19 mouse cellular contexts compared by ENCODE assay signal in the genomic region with DNA sequence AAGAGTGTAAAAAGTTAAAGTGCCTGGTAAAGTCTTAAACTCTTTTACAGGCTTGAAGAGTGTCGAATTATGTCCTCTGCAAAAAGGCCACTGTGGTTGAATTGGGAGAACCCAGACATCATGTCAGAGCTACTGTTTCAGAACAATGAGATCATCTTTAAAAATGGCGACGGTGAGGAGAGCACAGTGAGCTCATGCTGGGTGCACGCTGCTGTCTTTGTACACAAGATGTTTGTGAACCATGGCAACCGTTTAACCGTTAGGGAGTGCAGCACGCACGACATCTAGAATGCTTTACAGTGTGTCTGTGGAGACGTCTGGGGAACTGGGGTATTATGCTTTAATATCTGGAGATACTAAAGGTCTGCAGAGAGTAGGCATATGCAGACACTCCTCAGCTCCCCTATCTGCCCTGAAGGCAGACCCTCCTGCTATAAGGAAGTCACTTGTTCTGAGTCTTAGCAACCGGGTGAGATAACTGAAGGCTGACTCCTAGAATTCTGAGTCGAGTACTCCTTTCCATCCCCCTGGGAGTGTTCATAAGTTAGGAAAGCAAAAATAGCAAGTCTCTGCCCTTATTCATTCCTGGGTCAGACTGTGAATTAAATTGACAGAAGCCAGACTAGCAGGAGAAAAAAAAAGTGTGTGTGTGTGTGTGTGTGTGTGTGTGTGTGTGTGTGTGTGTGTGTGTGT. TPM values are rescaled to one million over a fixed set of nuclear protein-coding genes. Genes with fewer than 3 reads are reported as not detected.
DNase-seq lines count a peak whose midpoint lies in the region; ATAC-seq lines count a peak whose summit lies in the region.
"Had no signal": no experiment of that assay in that cellular context is flagged by ENCODE, and none has a peak within 500 bp of the region (broad histone marks: within the 10 kb centered on the region; RNA-seq: fewer than 3 reads in every experiment).

No protein-coding gene starts in this region.

- 76% methylated on average over 11 of the region's 11 CpGs for WGBS in embryonic facial prominence, embryonic 14.5 days
- WGBS in embryonic facial prominence, embryonic 10.5 days = 82% methylated on average over 11 of the region's 11 CpGs
- 75% methylated on average over 11 of the region's 11 CpGs for WGBS in midbrain, embryonic 13.5 days
- WGBS in midbrain, embryonic 15.5 days = 70% methylated on average over 11 of the region's 11 CpGs

- H3K36me3 ChIP-seq in embryonic facial prominence, embryonic 14.5 days (ENCODE audit: control insufficient read depth, insufficient read depth, low read length) = peaks cover 80% of the 10 kb centered on the region
- H3K36me3 ChIP-seq in embryonic facial prominence, embryonic 10.5 days (replicated peaks) = peaks cover 97% of the 10 kb centered on the region
- peaks cover 74% of the 10 kb centered on the region for H3K36me3 ChIP-seq in midbrain, embryonic 13.5 days
- H3K36me3 ChIP-seq in midbrain, embryonic 15.5 days (replicated peaks) = peaks cover 49% of the 10 kb centered on the region

- H3K4me2 ChIP-seq in embryonic facial prominence, embryonic 14.5 days (ENCODE audit: low read depth, low read length) = no peak overlapping the region
- H3K4me2 ChIP-seq in midbrain, embryonic 13.5 days (replicated peaks) = no peak overlapping the region
- no peak overlapping the region for H3K4me2 ChIP-seq in midbrain, embryonic 15.5 days
- H3K4me2 ChIP-seq: forebrain, embryonic 12.5 days; limb, embryonic 12.5 days had no signal

- H3K4me1 ChIP-seq in embryonic facial prominence, embryonic 14.5 days (ENCODE audit: control insufficient read depth, insufficient read depth, low read length) = no peaks in the 10 kb centered on the region
- H3K4me1 ChIP-seq in embryonic facial prominence, embryonic 10.5 days = no peaks in the 10 kb centered on the region
- no peaks in the 10 kb centered on the region for H3K4me1 ChIP-seq in midbrain, embryonic 13.5 days (replicated peaks)
- no peaks in the 10 kb centered on the region for H3K4me1 ChIP-seq in midbrain, embryonic 15.5 days
- H3K4me1 ChIP-seq: forebrain, embryonic 12.5 days; limb, embryonic 12.5 days had no signal

- no peak overlapping the region for H3K27ac ChIP-seq in embryonic facial prominence, embryonic 14.5 days (replicated peaks; ENCODE audit: low read depth, low read length)
- no peak overlapping the region for H3K27ac ChIP-seq in embryonic facial prominence, embryonic 10.5 days (replicated peaks)
- no peak overlapping the region for H3K27ac ChIP-seq in midbrain, embryonic 13.5 days
- H3K27ac ChIP-seq in midbrain, embryonic 15.5 days = no peak overlapping the region
- H3K27ac ChIP-seq: forebrain, embryonic 12.5 days; limb, embryonic 12.5 days had no signal

- DNase-seq in embryonic facial prominence, embryonic 14.5 days (ENCODE audit: low spot score) = no peak
- no peak for DNase-seq in embryonic facial prominence, embryonic 10.5 days (ENCODE audit: low spot score)
- DNase-seq in heart, adult 8-10 months (ENCODE audit: low spot score) = peak; percentile 36
- DNase-seq in heart, postnatal 4 days = peak; percentile 43
- no peak for DNase-seq in cerebellum, postnatal 14 days
- no peak for DNase-seq in kidney, postnatal 4 days
- DNase-seq: cerebellum, adult 18-20 months; gastrocnemius, postnatal 14 days; kidney, postnatal 25 days; lung, adult 18-20 months; thymus, postnatal 36 days had no signal

- no peak overlapping the region for H3K9ac ChIP-seq in embryonic facial prominence, embryonic 14.5 days (ENCODE audit: low read depth, low read length)
- no peak overlapping the region for H3K9ac ChIP-seq in midbrain, embryonic 13.5 days (replicated peaks)
- no peak overlapping the region for H3K9ac ChIP-seq in midbrain, embryonic 15.5 days
- H3K9ac ChIP-seq: forebrain, embryonic 12.5 days; limb, embryonic 12.5 days had no signal

- H3K9me3 ChIP-seq in embryonic facial prominence, embryonic 14.5 days (ENCODE audit: control insufficient read depth, low read length) = no peaks in the 10 kb centered on the region
- no peaks in the 10 kb centered on the region for H3K9me3 ChIP-seq in embryonic facial prominence, embryonic 10.5 days
- H3K9me3 ChIP-seq in midbrain, embryonic 13.5 days = no peaks in the 10 kb centered on the region
- no peaks in the 10 kb centered on the region for H3K9me3 ChIP-seq in midbrain, embryonic 15.5 days
- H3K9me3 ChIP-seq: forebrain, embryonic 12.5 days; limb, embryonic 12.5 days had no signal

- H3K4me3 ChIP-seq in embryonic facial prominence, embryonic 14.5 days (ENCODE audit: low read depth, low read length) = no peak overlapping the region
- no peak overlapping the region for H3K4me3 ChIP-seq in embryonic facial prominence, embryonic 10.5 days
- H3K4me3 ChIP-seq in midbrain, embryonic 13.5 days (replicated peaks) = no peak overlapping the region
- no peak overlapping the region for H3K4me3 ChIP-seq in midbrain, embryonic 15.5 days
- H3K4me3 ChIP-seq: forebrain, embryonic 12.5 days; limb, embryonic 12.5 days had no signal

- ATAC-seq in embryonic facial prominence, embryonic 14.5 days (ENCODE audit: low read depth) = peak; percentile 30; the same call in 1 of the 2 replicates
- ATAC-seq in midbrain, embryonic 13.5 days = 0 out of 2 replicates have a peak, but pooled peaks have one; percentile 48
- no peak for ATAC-seq in midbrain, embryonic 15.5 days (replicated peaks)

- H3K27me3 ChIP-seq in embryonic facial prominence, embryonic 14.5 days (replicated peaks; ENCODE audit: control insufficient read depth, insufficient read depth, low read length) = no peaks in the 10 kb centered on the region
- no peaks in the 10 kb centered on the region for H3K27me3 ChIP-seq in embryonic facial prominence, embryonic 10.5 days (replicated peaks; ENCODE audit: low read depth, poor library complexity, severe bottlenecking)
- no peaks in the 10 kb centered on the region for H3K27me3 ChIP-seq in midbrain, embryonic 13.5 days
- no peaks in the 10 kb centered on the region for H3K27me3 ChIP-seq in midbrain, embryonic 15.5 days (replicated peaks)
- H3K27me3 ChIP-seq: forebrain, embryonic 12.5 days; limb, embryonic 12.5 days had no signal

RNA-seq across cellular contexts. Expression of gene Kcnmb3, which starts 37.6 kb away (rescaled TPM):
- 0.19 TPM in 1 of 2 replicates, not detected in the other for polyA plus RNA-seq in embryonic facial prominence, embryonic 14.5 days (2014; fragmentation: Nextera tagmentation; extraction: Ambion mirVana)
- polyA plus RNA-seq in embryonic facial prominence, embryonic 10.5 days (2016; fragmentation: Nextera tagmentation; extraction: Ambion mirVana) = 0.09 TPM in 1 of 2 replicates, not detected in the other
- polyA plus RNA-seq in midbrain, embryonic 13.5 days (2015; fragmentation: Nextera tagmentation; extraction: Ambion mirVana) = 0.09 and 0.15 TPM in 2 replicates
- 0.19 and 0.22 TPM in 2 replicates for polyA plus RNA-seq in midbrain, embryonic 15.5 days (2015; fragmentation: Nextera tagmentation; extraction: Ambion mirVana)
- total RNA-seq in heart, adult 8-10 months (2022) = not detected
- total RNA-seq in heart, postnatal 4 days (2021) = under 1 TPM; 0.21 to 0.74 TPM
- total RNA-seq: gastrocnemius, postnatal 14 days; megakaryocyte progenitor cell, adult 5-6 weeks had no signal
- polyA plus RNA-seq: embryonic facial prominence, embryonic 11.5 days; forebrain, embryonic 12.5 days; intestine, embryonic 14.5 days; stomach, embryonic 14.5 days had no signal

RNA-seq across cellular contexts. Expression of gene Zfp639, which starts 55.6 kb away (rescaled TPM):
- 35.4 and 42.2 TPM in 2 replicates for polyA plus RNA-seq in embryonic facial prominence, embryonic 14.5 days (2014; fragmentation: Nextera tagmentation; extraction: Ambion mirVana)
- 40.7 and 41.0 TPM in 2 replicates for polyA plus RNA-seq in embryonic facial prominence, embryonic 10.5 days (2016; fragmentation: Nextera tagmentation; extraction: Ambion mirVana)
- polyA plus RNA-seq in midbrain, embryonic 13.5 days (2015; fragmentation: Nextera tagmentation; extraction: Ambion mirVana) = 36.5 and 40.4 TPM in 2 replicates
- polyA plus RNA-seq in midbrain, embryonic 15.5 days (2015; fragmentation: Nextera tagmentation; extraction: Ambion mirVana) = 37.5 and 38.7 TPM in 2 replicates
- total RNA-seq in heart, adult 8-10 months (2022) = 10 to 100 TPM; 21.3 to 30.0 (median 25.8) TPM
- total RNA-seq in heart, postnatal 4 days (2021) = 10 to 100 TPM; 27.7 to 33.3 TPM

RNA-seq across cellular contexts. Expression of gene Pik3ca, which starts 57.0 kb away (rescaled TPM):
- 13.8 and 15.5 TPM in 2 replicates for polyA plus RNA-seq in embryonic facial prominence, embryonic 14.5 days (2014; fragmentation: Nextera tagmentation; extraction: Ambion mirVana)
- 6.9 and 8.2 TPM in 2 replicates for polyA plus RNA-seq in embryonic facial prominence, embryonic 10.5 days (2016; fragmentation: Nextera tagmentation; extraction: Ambion mirVana)
- polyA plus RNA-seq in midbrain, embryonic 13.5 days (2015; fragmentation: Nextera tagmentation; extraction: Ambion mirVana) = 14.6 TPM in 2 replicates
- 12.8 and 13.6 TPM in 2 replicates for polyA plus RNA-seq in midbrain, embryonic 15.5 days (2015; fragmentation: Nextera tagmentation; extraction: Ambion mirVana)
- 10 to 100 TPM; 42.2 to 50.1 (median 45.1) TPM for total RNA-seq in heart, adult 8-10 months (2022)
- total RNA-seq in heart, postnatal 4 days (2021) = 10 to 100 TPM; 42.0 to 44.3 TPM

Comparison
In these comparisons a context has a peak if more than half of its experiments do, and no peak if none do; other contexts are left out.
1. DNase-seq: peak in heart, adult 8-10 months (single experiment) and heart, postnatal 4 days (single experiment); none in embryonic facial prominence, embryonic 14.5 days (single experiment), embryonic facial prominence, embryonic 10.5 days (single experiment), cerebellum, postnatal 14 days (0 of 2) and kidney, postnatal 4 days (0 of 2).